In the genomic region with DNA sequence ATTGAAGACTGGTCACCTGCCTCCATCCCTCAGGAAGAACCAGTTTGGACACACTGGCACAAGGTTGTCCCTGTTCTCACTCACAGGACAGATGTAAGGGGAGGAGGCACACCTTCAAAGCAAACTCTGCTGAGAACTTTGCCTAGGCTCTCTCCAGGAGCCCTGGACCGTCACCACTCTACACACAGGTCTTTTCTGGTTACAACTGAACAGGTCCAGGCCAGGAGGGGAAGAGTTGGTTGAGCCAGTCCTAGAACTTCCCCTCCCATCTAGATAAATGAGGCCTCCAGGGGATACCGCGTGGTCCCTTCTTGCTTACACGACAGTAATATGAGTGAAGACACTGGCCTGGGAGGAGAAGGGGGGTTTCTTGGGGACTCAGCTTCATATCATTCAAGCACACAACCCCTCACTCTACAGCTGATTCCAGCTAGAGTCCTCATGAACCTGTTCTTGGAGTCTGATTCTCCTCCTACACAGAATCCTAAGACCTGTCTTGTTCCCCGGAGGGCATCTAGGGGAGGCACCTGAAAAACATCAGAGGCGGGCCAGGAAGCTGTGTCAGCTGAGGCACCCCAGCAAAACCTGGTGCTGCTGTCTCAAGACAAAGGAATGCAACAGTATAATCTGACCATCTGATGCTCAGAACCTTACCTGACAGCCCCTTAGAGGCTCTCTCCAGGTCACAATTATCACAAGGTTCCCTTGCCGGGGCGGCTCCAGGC, we compare ENCODE assay signal across 11 mouse cellular contexts. TPM values are rescaled to one million over a fixed set of nuclear protein-coding genes. Genes with fewer than 3 reads are reported as not detected.
DNase-seq lines count a peak whose midpoint lies in the region; ATAC-seq and TF ChIP-seq lines count a peak whose summit lies in the region.
"Had no signal": no experiment of that assay in that cellular context is flagged by ENCODE, and none has a peak within 500 bp of the region (broad histone marks: within the 10 kb centered on the region; RNA-seq: fewer than 3 reads in every experiment).

No protein-coding gene starts in this region.

- peaks cover 55% of the 10 kb centered on the region for H3K4me1 ChIP-seq in forebrain, embryonic 10.5 days
- H3K4me1 ChIP-seq in forebrain, embryonic 15.5 days, result no peaks in the 10 kb centered on the region
- peaks cover 42% of the 10 kb centered on the region for H3K4me1 ChIP-seq in lung, postnatal 0 days (ENCODE audit: insufficient read depth, low read depth, low read length)
- H3K4me1 ChIP-seq in kidney, embryonic 15.5 days, result peaks cover 75% of the 10 kb centered on the region

- no peak overlapping the region for H3K4me3 ChIP-seq in forebrain, embryonic 10.5 days
- H3K4me3 ChIP-seq in forebrain, embryonic 15.5 days, result no peak overlapping the region
- no peak overlapping the region for H3K4me3 ChIP-seq in lung, postnatal 0 days (ENCODE audit: low read depth, low read length)
- H3K4me3 ChIP-seq in kidney, embryonic 15.5 days (replicated peaks), result no peak overlapping the region

- H3K9me3 ChIP-seq in forebrain, embryonic 10.5 days, result no peaks in the 10 kb centered on the region
- H3K9me3 ChIP-seq in forebrain, embryonic 15.5 days, result no peaks in the 10 kb centered on the region
- no peaks in the 10 kb centered on the region for H3K9me3 ChIP-seq in lung, postnatal 0 days (ENCODE audit: low read length)
- no peaks in the 10 kb centered on the region for H3K9me3 ChIP-seq in kidney, embryonic 15.5 days (replicated peaks)

- no peak for TF ChIP-seq CTCF in lung, postnatal 0 days (IDR thresholded peaks at IDR 0.05)

- DNase-seq in forebrain, embryonic 10.5 days (ENCODE audit: extremely low spot score, low spot score), result no peak
- DNase-seq in lung, postnatal 0 days (ENCODE audit: low spot score), result no peak
- DNase-seq in lung, postnatal 10 days, result no peak
- DNase-seq in splenic B cell, adult 2 months (ENCODE audit: low read depth, low spot score), result peak; percentile 44
- no peak for DNase-seq in frontal cortex, postnatal 10 days (ENCODE audit: low spot score in 2 of 2)
- no peak for DNase-seq in Muller cell, postnatal 12 days (ENCODE audit: inconsistent ontology term)
- DNase-seq: cerebellum, adult 11-12 months had no signal

- no peak overlapping the region for H3K4me2 ChIP-seq in forebrain, embryonic 15.5 days (replicated peaks)
- no peak overlapping the region for H3K4me2 ChIP-seq in lung, postnatal 0 days (replicated peaks; ENCODE audit: low read depth, low read length)
- H3K4me2 ChIP-seq in kidney, embryonic 15.5 days, result peak overlapping the region; percentile 29

- no peak for TF ChIP-seq EP300 in lung, postnatal 0 days (IDR thresholded peaks at IDR 0.05)

- ATAC-seq in forebrain, embryonic 15.5 days (replicated peaks), result no peak
- no peak for ATAC-seq in lung, postnatal 0 days
- 0 out of 2 replicates have a peak, but pooled peaks have one; percentile 1 for ATAC-seq in kidney, embryonic 15.5 days (replicated peaks; ENCODE audit: low FRiP score)
- ATAC-seq: forebrain, embryonic 16.5 days had no signal

- no peak overlapping the region for H3K9ac ChIP-seq in forebrain, embryonic 15.5 days (replicated peaks)
- no peak overlapping the region for H3K9ac ChIP-seq in lung, postnatal 0 days (replicated peaks; ENCODE audit: low read depth)
- 0 out of 2 replicates have a peak overlapping the region, but pooled peaks have one; percentile 6 for H3K9ac ChIP-seq in kidney, embryonic 15.5 days

- WGBS in forebrain, embryonic 10.5 days, result 82% methylated on average over 8 of the region's 8 CpGs
- WGBS in forebrain, embryonic 15.5 days, result 84% methylated on average over 8 of the region's 8 CpGs
- WGBS in lung, postnatal 0 days, result 56% methylated on average over 8 of the region's 8 CpGs
- 60% methylated on average over 8 of the region's 8 CpGs for WGBS in kidney, embryonic 15.5 days

- peak overlapping the region; percentile 70 for H3K27ac ChIP-seq in forebrain, embryonic 10.5 days
- no peak overlapping the region for H3K27ac ChIP-seq in forebrain, embryonic 15.5 days (replicated peaks)
- H3K27ac ChIP-seq in lung, postnatal 0 days (ENCODE audit: low read length), result peak overlapping the region; percentile 62
- peak overlapping the region; percentile 91 for H3K27ac ChIP-seq in kidney, embryonic 15.5 days

- peaks cover 35% of the 10 kb centered on the region for H3K36me3 ChIP-seq in forebrain, embryonic 10.5 days (replicated peaks)
- H3K36me3 ChIP-seq in forebrain, embryonic 15.5 days, result no peaks in the 10 kb centered on the region
- H3K36me3 ChIP-seq in lung, postnatal 0 days (ENCODE audit: insufficient read depth, low read length), result no peaks in the 10 kb centered on the region
- no peaks in the 10 kb centered on the region for H3K36me3 ChIP-seq in kidney, embryonic 15.5 days
- peaks cover 2% of the 10 kb centered on the region; the same call in 1 of the 2 replicates for H3K36me3 ChIP-seq in splenic B cell, adult 2 months (ENCODE audit: control insufficient read depth, insufficient read depth, low read length, poor library complexity, severe bottlenecking)

- H3K27me3 ChIP-seq in forebrain, embryonic 10.5 days (ENCODE audit: poor library complexity, severe bottlenecking), result no peaks in the 10 kb centered on the region
- H3K27me3 ChIP-seq in forebrain, embryonic 15.5 days, result no peaks in the 10 kb centered on the region
- H3K27me3 ChIP-seq in lung, postnatal 0 days (replicated peaks; ENCODE audit: insufficient read depth, low read length), result no peaks in the 10 kb centered on the region
- no peaks in the 10 kb centered on the region for H3K27me3 ChIP-seq in kidney, embryonic 15.5 days
- H3K27me3 ChIP-seq in splenic B cell, adult 2 months (ENCODE audit: control insufficient read depth, insufficient read depth, low read length, poor library complexity, severe bottlenecking), result no peaks in the 10 kb centered on the region

RNA-seq across cellular contexts. Expression of a gene that starts 4.6 kb away (rescaled TPM):
- 1.2 and 2.4 TPM in 2 replicates for polyA plus RNA-seq in forebrain, embryonic 10.5 days (2016; fragmentation: Nextera tagmentation; extraction: Ambion mirVana)
- polyA plus RNA-seq in forebrain, embryonic 15.5 days (2015; fragmentation: Nextera tagmentation; extraction: Ambion mirVana), result 1.2 and 2.5 TPM in 2 replicates
- 25.8 and 27.6 TPM in 2 replicates for polyA plus RNA-seq in lung, postnatal 0 days (2015; fragmentation: Nextera tagmentation; extraction: Ambion mirVana)
- polyA plus RNA-seq in kidney, embryonic 15.5 days (2015; fragmentation: Nextera tagmentation; extraction: Ambion mirVana), result 3.9 and 4.1 TPM in 2 replicates

RNA-seq across cellular contexts. Expression of a gene that starts 7.4 kb away (rescaled TPM):
- polyA plus RNA-seq in forebrain, embryonic 10.5 days (2016; fragmentation: Nextera tagmentation; extraction: Ambion mirVana), result 0.83 and 1.7 TPM in 2 replicates
- polyA plus RNA-seq in forebrain, embryonic 15.5 days (2015; fragmentation: Nextera tagmentation; extraction: Ambion mirVana), result 0.94 and 1.1 TPM in 2 replicates
- polyA plus RNA-seq in lung, postnatal 0 days (2015; fragmentation: Nextera tagmentation; extraction: Ambion mirVana), result 58.1 and 61.5 TPM in 2 replicates
- 9.1 and 9.9 TPM in 2 replicates for polyA plus RNA-seq in kidney, embryonic 15.5 days (2015; fragmentation: Nextera tagmentation; extraction: Ambion mirVana)
- polyA plus RNA-seq: macrophage had no signal

RNA-seq across cellular contexts. Expression of a gene that starts 28.7 kb away (rescaled TPM):
- 50.3 and 52.2 TPM in 2 replicates for polyA plus RNA-seq in forebrain, embryonic 10.5 days (2016; fragmentation: Nextera tagmentation; extraction: Ambion mirVana)
- polyA plus RNA-seq in forebrain, embryonic 15.5 days (2015; fragmentation: Nextera tagmentation; extraction: Ambion mirVana), result 53.3 and 53.6 TPM in 2 replicates
- 21.2 and 22.8 TPM in 2 replicates for polyA plus RNA-seq in lung, postnatal 0 days (2015; fragmentation: Nextera tagmentation; extraction: Ambion mirVana)
- polyA plus RNA-seq in kidney, embryonic 15.5 days (2015; fragmentation: Nextera tagmentation; extraction: Ambion mirVana), result 41.6 and 44.5 TPM in 2 replicates

RNA-seq across cellular contexts. Expression of a gene that starts 28.9 kb away (rescaled TPM):
- polyA plus RNA-seq in forebrain, embryonic 10.5 days (2016; fragmentation: Nextera tagmentation; extraction: Ambion mirVana), result 35.0 and 36.6 TPM in 2 replicates
- 24.6 and 29.2 TPM in 2 replicates for polyA plus RNA-seq in forebrain, embryonic 15.5 days (2015; fragmentation: Nextera tagmentation; extraction: Ambion mirVana)
- 9.2 and 9.9 TPM in 2 replicates for polyA plus RNA-seq in lung, postnatal 0 days (2015; fragmentation: Nextera tagmentation; extraction: Ambion mirVana)
- polyA plus RNA-seq in kidney, embryonic 15.5 days (2015; fragmentation: Nextera tagmentation; extraction: Ambion mirVana), result 21.3 and 24.3 TPM in 2 replicates

RNA-seq across cellular contexts. Expression of a gene that starts 46.2 kb away (rescaled TPM):
- 0.06 and 0.11 TPM in 2 replicates for polyA plus RNA-seq in forebrain, embryonic 10.5 days (2016; fragmentation: Nextera tagmentation; extraction: Ambion mirVana)
- 0.17 TPM in 1 of 2 replicates, not detected in the other for polyA plus RNA-seq in forebrain, embryonic 15.5 days (2015; fragmentation: Nextera tagmentation; extraction: Ambion mirVana)
- polyA plus RNA-seq in lung, postnatal 0 days (2015; fragmentation: Nextera tagmentation; extraction: Ambion mirVana), result 0.57 and 0.68 TPM in 2 replicates
- 8.0 and 11.1 TPM in 2 replicates for polyA plus RNA-seq in kidney, embryonic 15.5 days (2015; fragmentation: Nextera tagmentation; extraction: Ambion mirVana)
